Mouse (Mus musculus) embryonic fibroblast, embryonic 13.5 days (primary cell): ENCODE data around the gene Hdgfl2.

Source experiments
- CTCF ChIP-seq: IDR thresholded peaks from 2 replicates; pipeline ENCODE4 v1.5.1; 2011; ENCODE audit warnings: mild to moderate bottlenecking, control low read depth, low read length, moderate library complexity, borderline replicate concordance; ENCODE audit not compliant: insufficient read depth
- POLR2A ChIP-seq: IDR thresholded peaks from 2 replicates; pipeline ENCODE4 v1.6.1; 2011; ENCODE audit warnings: low read depth, mild to moderate bottlenecking, control low read depth, low read length, moderate library complexity

GRCm38 (mm10) chr17:56111021-56111420, 31.6 kb downstream of the Hdgfl2 start:
- TF ChIP-seq CTCF (no peak), POLR2A (no peak)
